Mouse (Mus musculus): ENCODE results near the gene Eloa.

DNA sequence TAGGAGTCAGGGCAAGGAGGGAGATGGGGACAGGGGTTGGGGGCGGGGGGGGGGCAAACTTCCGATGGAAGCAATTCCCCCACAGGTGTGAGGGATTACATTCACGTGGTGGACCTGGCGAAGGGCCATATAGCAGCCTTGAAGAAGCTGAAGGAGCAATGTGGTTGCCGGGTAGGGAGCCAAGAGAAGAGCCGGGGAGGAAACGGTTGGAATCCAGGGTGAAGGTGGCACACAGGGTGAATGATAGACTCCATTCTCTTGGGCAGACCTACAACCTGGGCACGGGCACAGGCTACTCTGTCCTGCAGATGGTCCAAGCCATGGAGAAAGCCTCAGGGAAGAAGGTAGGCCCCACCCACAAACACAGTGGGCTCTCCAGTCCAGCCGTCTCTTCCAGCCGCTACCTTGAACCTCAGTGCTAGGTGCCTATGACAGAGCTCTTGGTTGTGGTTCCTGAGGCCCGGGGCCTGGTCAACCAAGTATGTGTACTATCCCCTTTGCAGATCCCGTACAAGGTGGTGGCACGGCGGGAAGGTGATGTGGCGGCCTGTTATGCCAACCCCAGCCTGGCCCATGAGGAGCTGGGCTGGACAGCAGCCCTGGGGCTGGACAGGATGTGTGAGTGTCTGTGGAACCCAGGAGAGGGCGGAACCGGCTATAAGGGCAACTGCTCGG, 54.3 kb downstream of the Eloa start:
- no peak for TF ChIP-seq EP300 (IDR thresholded peaks at IDR 0.05; ENCODE audit: insufficient read depth, low read depth, low read length)
- no peak for TF ChIP-seq CTCF (IDR thresholded peaks at IDR 0.05)
- no peak for TF ChIP-seq POLR2A (IDR thresholded peaks at IDR 0.05; ENCODE audit: insufficient read depth, low read depth, low read length)

All from heart, adult 2 months (tissue).